Mouse (Mus musculus) left cerebral cortex, postnatal 36 days (tissue): Measurements from ENCODE around the gene Liph. TPM values are rescaled to one million over a fixed set of nuclear protein-coding genes. Genes with fewer than 3 reads are reported as not detected.
"Not testable (repeated sequence)": the region's sequence is repeated elsewhere in the genome, so short reads cannot be mapped to it uniquely, and the experiment has no call there.

Source experiments
- DNase-seq, 2 experiments: peaks; one replicate each; pipeline ENCODE4 v3.0.0; 2021 to 2022; ENCODE audit warnings: low spot score in 2 of 2, mixed read lengths in 1 of 2
- intact Hi-C: fragments of 180-260 bp; cut with DNase I; formaldehyde crosslinking; loops from one replicate; pipeline ENCODE4 v1.15.1; 2025
- total RNA-seq, 2 experiments: library from RNA; stranded (reverse); gene quantifications; 2 replicates each; pipeline ENCODE4 v1.2.3; 2021

Gene Liph
- total RNA-seq, 2 experiments from 2014 or later: 0.25 to 0.57 TPM

DNA sequence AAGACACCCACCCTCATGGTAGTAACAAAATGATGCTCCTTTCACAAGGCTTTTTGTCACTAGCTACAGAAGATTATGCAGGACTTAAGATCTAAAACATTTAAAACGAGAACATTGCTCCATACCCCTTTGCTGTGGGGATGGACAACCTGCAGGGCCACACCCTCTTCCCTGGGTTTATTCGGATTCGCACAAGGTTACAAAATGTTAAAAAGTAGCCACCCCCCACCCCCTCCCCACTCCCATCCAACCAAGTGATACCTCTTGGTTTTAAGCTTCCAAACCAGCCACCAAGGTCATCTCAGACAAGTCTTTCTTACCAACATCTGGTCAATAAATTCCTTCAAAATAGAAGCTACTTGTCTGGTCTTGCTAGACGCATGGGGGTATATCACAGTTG lies 11.9 kb downstream of the Liph start:
- intact Hi-C loops: no loop called here
- DNase-seq: no peak

DNA sequence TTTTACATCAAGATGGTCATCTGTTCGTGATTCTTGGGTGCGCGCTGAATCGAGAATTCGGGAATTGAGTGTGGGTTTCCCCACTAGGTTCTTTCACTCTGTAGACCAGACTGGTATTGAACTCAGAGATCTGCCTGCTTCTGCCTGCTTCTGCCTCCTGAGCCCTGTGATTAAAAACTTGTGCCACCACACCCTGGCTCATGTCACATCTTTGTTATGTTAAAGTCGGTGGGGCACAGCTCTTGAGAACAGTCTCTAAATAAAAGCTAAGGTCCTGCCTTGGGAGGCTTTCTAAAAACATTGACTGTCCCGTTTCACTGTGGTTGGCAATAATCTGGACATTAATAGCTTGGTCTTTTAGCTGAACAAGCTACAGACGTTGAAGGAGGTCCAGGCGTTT lies 12.3 kb downstream of the Liph start:
- intact Hi-C loops: no loop called here

DNA sequence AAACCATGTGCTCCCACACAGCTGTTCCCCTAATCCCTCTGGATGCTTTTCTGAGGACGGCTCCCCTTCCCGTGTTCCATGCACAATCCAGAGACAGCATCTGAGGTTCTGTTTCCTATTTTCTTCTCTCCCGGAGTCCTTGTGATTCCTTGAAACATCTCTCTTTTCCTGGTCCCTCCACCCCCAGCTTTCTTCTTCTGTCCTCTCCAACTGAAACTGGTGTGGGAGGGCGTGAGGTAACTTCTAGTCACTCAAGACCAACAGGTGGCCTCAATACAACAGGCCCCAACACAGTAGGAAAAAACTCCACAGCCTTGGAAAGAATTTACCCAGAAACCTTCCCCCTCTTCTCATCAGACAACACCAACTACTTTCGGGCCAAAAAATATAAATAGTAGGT lies 18.1 kb downstream of the Liph start:
- intact Hi-C loops: no loop called here
- DNase-seq: no peak

More for the DNA sequence above, 12.3 kb downstream of the Liph start:
- DNase-seq: no peak

DNA sequence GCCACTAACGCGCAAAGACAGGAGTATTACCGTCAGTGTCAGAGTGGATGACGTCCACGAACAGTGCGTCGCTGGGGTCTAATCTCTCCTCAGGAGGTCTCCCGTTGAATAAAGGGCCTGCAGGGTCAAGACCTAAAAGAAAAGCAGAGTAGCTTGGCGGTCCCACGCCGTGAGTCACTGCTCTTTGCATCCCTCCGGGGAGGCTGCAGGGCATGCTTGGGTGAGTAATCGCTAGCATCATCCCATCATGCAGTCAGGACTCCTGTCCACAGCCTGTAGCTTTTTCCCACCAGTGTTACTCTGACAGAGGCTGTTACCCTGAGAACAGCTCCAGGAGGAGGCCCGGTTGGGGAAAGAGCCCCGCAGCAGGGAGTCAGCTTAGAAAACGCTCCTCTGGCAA lies 19.3 kb downstream of the Liph start:
- intact Hi-C loops: no loop called here
- no peak for DNase-seq

DNA sequence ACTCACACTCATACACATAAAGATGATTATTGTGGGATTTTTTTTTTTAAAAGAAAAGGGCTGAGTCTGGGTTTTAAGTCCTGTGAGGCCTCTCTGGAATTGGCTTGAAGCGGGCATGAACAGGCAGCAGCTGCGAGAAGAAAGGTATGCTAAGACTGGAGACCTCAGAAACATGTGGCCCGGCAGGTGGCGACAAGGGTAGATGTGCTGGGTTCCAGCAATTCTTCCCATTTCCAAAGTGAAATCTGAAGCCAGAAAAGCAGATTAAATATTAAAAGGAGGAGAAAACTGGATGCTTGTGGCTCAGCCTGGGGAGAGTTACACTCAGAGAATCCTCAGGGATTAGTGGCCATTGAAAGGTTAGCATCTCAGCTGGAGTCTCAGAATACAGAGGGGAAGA lies 24.0 kb downstream of the Liph start:
- intact Hi-C loops: no loop called here
- no peak for DNase-seq

DNA sequence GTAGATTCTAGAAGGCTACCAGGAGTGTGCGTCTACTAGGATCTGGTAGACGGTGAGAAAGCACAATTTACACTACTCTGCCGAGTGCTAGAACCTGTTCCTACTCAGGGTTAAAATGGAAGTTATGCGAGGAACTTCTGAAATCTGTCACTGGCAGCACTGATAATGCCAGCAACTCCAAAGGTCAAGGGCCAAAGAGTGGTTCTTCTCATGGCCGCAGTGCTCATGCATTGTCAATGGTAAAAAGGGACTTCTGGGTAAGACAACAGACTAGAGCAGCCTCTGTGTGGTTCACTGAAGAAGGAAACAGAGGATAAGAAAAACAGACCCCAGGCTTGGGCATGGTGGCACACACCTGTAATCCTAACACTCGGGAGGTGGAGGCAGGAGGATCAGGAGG lies 24.9 kb downstream of the Liph start:
- intact Hi-C loops: no loop called here
- DNase-seq: no peak

DNA sequence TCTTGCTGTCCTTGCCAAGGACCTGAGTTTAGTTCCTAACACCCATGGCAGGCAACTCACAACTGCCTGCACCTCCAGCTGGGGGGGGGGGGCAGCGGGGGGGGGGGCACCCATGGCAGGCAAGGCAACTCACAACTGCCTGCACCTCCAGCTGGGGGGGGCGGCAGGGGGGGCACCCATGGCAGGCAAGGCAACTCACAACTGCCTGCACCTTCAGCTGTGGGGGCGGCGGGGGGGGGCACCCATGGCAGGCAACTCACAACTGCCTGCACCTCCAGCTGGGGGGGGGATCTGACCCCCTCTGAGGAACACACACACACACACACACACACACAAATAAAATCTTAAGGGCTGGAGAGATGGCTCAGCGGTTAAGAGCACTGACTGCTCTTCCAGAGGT lies 25.6 kb downstream of the Liph start:
- DNase-seq: no peak
- intact Hi-C loops: no loop called here

DNA sequence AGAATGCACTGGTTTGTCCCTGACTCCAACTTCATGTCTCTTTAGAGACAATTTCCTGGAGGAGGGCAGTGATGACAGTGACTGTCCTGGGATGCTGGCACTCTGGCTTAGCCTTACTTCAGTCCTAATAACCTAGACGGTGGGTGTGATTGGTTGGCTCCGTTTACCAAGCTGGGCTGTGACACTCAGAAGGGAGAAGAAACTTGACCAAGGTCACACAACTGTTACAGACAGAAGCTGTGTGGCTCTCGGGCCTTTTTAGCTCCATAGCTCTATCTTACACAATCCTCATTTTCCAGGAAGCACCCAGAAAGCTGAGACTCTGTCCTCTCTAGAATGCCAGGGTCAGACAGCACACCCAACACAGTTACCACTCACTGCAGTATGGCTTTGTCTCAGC lies 29.9 kb downstream of the Liph start:
- DNase-seq: no peak
- intact Hi-C loops: no loop called here

DNA sequence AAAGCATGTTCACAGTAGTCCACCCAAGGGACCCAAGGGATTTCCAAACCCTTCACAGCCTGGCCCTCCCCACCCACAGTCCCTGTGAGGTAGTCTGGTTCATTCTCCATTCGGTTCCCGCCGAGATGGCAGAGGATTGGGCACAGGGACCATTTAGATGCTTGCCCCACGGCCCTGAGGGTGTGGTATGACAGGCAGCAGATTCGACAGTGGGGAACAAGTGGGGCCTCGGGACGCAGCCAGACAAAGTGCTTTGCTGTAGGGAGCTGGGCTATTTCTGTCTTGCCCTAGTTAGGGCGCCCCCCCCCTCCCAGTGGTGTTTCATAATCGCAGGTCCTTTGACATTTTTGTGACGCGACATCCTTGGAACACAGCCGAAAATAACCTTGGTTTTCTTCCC lies 39.9 kb downstream of the Liph start:
- no peak for DNase-seq
- intact Hi-C loops: no loop called here

DNA sequence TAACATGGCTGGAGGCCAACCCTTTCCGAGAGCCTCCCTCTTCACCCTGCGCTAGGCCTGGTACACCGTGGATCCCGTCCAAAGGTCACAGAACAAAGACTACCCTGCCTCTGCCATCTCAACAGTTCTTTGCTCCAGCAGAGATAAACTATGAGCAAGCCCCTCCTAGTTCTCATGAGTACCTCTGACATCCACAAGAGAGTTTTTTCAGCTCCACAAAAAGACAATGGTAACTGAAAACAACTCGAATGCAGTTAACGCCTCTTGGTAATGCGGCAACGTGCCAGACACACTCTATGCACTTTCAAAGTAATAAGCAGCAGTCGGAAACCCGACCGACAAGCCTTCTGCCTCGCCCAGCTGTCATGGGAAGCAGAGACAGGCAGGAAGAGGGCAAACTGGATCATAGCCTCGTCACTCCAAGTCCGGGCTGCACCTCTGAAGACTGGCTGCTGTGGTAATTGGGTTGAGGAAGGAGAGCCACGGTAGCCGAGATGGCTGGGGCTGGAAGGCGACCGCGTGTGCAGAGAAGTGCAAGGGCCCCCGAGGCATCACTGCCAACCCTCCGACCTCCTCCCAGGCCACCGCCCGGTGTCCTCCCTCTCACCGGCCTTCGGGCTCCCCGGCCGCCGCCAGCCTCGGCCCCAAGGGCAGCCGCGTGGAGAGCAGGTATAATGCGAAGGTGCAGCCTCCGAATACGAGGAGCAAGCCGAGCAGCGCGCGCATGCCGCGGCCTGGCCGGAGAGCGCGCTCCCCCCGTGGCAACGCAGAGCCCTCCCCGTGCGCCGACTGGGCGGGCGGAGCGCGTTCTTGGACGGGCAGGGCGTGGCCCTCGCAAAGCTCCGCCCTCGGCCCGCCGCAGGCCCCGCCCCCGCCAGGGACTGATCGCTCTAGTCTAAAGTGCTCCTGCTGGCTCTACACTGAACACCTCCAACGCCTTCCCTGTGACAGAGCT lies 48.4 kb downstream of the Liph start, which contains the start of gene Tmem41a:
TSS of gene Tmem41a (minus strand) at position 792 of the 955 bp plus-strand sequence.
- DNase-seq: peak; percentile 87 to 90
- intact Hi-C loops: loop anchor here (5.0 kb wide), 1 partner anchor 60 kb away; the partner anchor contains the start of gene Senp2

DNA sequence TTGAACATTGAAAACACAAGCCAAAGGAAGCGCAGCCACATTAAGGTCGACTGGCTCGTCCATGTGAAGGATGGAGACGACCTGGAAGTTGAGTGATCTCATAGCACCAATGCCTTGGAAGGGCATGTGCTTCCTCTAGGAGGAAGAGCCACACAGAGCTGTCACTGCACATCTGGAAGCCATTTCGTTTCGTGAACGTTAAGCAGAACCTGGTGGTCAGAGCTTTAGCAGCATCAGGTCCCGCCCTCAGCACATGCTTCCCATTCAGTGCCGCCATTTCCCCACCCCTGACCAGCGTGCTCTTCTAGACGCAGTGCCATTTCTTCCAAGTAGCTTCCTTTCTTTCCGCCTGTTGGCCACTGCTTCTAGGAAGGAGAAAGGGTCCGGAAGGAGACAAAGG lies 67.0 kb downstream of the Liph start:
- intact Hi-C loops: no loop called here
- no peak for DNase-seq

DNA sequence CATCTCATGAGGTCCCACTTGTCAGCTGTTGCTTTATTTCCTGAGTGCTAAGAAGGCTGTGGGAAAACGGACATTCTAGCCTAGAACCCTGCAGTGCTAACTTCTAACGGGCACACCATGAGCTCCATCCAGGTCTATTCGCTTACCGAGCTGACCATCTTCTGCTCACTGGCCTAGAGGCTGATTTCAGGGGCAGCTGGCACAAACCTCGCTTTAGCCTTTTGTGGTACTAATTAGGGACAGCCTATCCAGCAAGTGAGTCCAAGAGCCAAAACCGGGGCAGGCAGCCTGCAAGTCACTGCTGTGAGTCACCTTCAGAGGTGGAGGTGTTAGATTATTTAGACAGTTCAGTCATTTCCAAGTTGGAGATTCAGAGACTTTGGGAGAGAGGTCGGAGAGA lies 78.8 kb downstream of the Liph start:
- intact Hi-C loops: no loop called here
- no peak for DNase-seq

DNA sequence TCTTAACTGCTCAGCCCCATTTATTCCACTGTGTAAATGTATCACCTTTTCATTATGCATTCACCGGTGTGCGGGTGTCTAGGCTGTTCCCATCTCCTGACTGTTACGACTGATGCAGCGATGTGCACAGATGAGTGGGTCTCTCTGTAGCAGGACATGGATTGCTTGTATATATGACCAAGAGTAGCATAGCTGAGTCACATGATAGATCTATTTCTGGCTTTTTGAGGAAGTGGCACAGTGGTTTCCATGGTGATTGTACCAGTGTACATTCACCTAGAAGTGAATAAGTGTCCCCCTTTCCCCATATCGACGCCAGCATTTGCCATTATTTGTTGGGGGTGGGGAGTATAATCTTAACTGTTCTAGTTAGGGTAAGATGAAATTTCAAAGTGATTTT lies 82.1 kb downstream of the Liph start:
- intact Hi-C loops: no loop called here

DNA sequence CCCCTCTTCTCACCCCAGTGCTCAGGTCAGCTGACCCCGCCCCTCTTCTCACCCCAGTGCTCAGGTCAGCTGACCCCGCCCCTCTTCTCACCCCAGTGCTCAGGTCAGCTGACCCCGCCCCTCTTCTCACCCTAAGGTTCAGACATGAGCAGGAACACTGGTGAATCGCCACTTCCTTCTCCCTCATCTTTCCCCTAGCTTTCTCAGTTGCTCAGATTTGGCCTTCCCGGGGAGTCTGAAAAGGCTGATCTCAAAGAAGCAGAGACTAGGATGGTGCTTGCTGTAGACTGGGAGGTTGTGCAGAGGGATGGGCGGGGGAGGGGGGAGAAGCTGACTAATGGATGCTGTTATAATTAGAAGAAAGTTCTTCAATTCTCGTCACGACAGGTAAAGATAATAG lies 86.6 kb downstream of the Liph start:
- not testable (repeated sequence) for DNase-seq
- intact Hi-C loops: loop anchor here (5.0 kb wide), 1 partner anchor 62 kb away; no protein-coding TSS in a partner anchor

More for the DNA sequence above, 82.1 kb downstream of the Liph start:
- no peak for DNase-seq

DNA sequence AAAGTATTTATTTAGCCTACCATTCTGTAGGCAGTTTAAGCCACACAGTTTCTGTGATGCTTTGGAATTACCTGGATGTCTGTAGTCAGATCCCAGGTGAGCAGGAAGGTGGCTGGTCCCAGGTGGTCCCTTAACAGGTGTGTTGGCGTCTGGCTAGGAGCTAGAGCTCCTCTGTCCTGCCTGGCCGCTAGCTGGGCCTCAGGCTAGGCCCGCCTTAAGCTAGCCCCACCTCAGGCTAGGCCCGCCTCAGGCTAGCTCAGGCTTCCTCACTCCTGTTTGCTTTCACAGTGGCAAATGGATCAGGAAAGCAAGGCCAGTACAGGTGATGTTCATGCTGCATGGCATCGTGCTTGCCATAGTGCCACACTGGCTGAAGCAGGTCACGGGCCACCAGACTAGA lies 88.6 kb downstream of the Liph start:
- DNase-seq: no peak
- intact Hi-C loops: loop anchor here (5.0 kb wide), 1 partner anchor 60 kb away; no protein-coding TSS in a partner anchor

DNA sequence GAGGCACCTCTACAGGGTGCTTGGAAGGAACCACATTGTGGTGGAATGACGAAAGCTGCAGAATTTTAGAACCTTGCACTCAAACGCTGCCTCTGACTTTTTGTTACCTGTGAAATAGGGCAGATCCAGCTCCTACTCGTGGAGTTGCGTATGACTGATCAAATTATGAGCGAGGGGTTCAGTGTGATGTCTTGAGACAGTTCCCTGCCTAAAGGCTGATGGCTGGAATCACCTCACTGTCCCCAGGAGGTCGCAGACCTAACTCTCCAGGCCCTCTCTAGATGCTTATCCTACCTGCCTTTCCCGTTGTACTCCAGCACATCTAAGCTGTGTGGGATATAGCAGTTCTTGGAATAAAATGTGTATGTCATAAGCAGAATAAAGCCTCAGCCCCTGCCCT lies 89.5 kb downstream of the Liph start:
- intact Hi-C loops: loop anchor here (5.0 kb wide), 1 partner anchor 59 kb away; no protein-coding TSS in a partner anchor
- DNase-seq: no peak

DNA sequence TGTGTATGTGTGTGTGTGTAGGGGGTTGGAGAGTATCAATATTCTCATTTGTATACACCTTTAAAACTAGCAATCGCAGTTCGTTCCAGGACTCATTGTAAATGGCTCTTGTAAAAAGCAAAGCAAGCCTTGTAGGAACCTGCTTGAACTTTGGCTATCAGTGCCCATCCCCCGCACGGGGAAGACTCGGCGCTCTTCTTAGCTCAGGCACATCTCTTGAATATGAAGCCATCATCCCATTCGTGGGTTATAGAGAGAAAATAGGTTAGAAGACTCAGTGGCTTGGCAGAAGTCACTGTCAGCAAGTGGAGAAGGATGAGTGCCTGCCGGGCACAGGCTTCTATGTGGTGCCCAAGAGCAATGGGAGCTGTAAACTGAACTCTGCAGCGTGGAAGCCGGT lies 90.8 kb downstream of the Liph start:
- DNase-seq: no peak
- intact Hi-C loops: loop anchor here (5.0 kb wide), 1 partner anchor 57 kb away; no protein-coding TSS in a partner anchor
